Mouse (Mus musculus) small intestine, adult 2 months (tissue): Measurements from ENCODE around the gene Ezh1. TPM values are rescaled to one million over a fixed set of nuclear protein-coding genes. Genes with fewer than 3 reads are reported as not detected.

ENCODE experiments used
- H3K27ac ChIP-seq: fragments of 200-500 bp; 2 replicates; pipeline ENCODE4 v1.5.1; 2012; ENCODE audit warnings: low read depth, low read length, control low read depth, inconsistent platforms; ENCODE audit not compliant: insufficient read depth
- H3K27me3 ChIP-seq: fragments of 200-500 bp; 2 replicates; pipeline ENCODE4 v1.6.1; 2012; ENCODE audit warnings: mild to moderate bottlenecking, moderate library complexity, low read length, inconsistent platforms; ENCODE audit not compliant: control insufficient read depth, insufficient read depth
- H3K36me3 ChIP-seq: fragments of 200-500 bp; 2 replicates; pipeline ENCODE4 v1.6.1; 2012; ENCODE audit warnings: mild to moderate bottlenecking, low read length, control low read depth, inconsistent platforms; ENCODE audit not compliant: control insufficient read depth, insufficient read depth
- H3K4me1 ChIP-seq: fragments of 200-500 bp; 2 replicates; pipeline ENCODE4 v1.6.1; 2012; ENCODE audit warnings: low read length, inconsistent platforms, mixed read lengths; ENCODE audit not compliant: control insufficient read depth, insufficient read depth, insufficient read length
- H3K4me3 ChIP-seq: fragments of 200-500 bp; 2 replicates; pipeline ENCODE4 v1.5.1; 2012; ENCODE audit warnings: low read depth, mild to moderate bottlenecking, control low read depth, inconsistent platforms, low read length, moderate library complexity
- CTCF ChIP-seq: fragments of 200-500 bp; IDR thresholded peaks from 2 replicates; pipeline ENCODE4 v1.5.1; 2012; ENCODE audit warnings: low read depth, mild to moderate bottlenecking, control low read depth, inconsistent platforms, low read length, moderate library complexity, mixed read lengths; ENCODE audit not compliant: insufficient replicate concordance, insufficient read length; ENCODE audit errors: extremely low read depth
- POLR2A ChIP-seq: fragments of 200-500 bp; IDR thresholded peaks from 2 replicates; pipeline ENCODE4 v1.6.1; 2012; ENCODE audit warnings: low read depth, mild to moderate bottlenecking, control low read depth, inconsistent platforms, low read length, moderate library complexity
- WGBS: fragments of 180-500 bp; shearing (Covaris S2); methylation state at CpG from one replicate; pipeline ENCODE4 v1.1.7; 2018; 5-methylcytosine and 5-hydroxymethylcytosine counted together
- polyA plus RNA-seq: library from polyadenylated mRNA; depleted of rRNA; stranded (reverse); fragments of >200 nt; gene quantifications from 2 replicates; pipeline ENCODE4 v1.2.3, GENCODE M21; 2012; rRNA removed

Ezh1 gene
- 7.9 and 20.0 TPM in 2 replicates for polyA plus RNA-seq

- peak; percentile 38; the same call in 1 of the 2 replicates for TF ChIP-seq CTCF
- peak; percentile 72 for TF ChIP-seq POLR2A
- WGBS: 1% methylated on average over 56 of the region's 56 CpGs
- H3K27me3 ChIP-seq: no peaks in the 10 kb centered on the region
- H3K4me1 ChIP-seq: peaks cover 12% of the 10 kb centered on the region; the same call in 1 of the 2 replicates
- H3K27ac ChIP-seq: peak within 1 kb of the TSS; percentile 48
- no peaks in the 10 kb centered on the region for H3K36me3 ChIP-seq
- H3K4me3 ChIP-seq: peak within 1 kb of the TSS; percentile 95
Measured at GRCm38 (mm10) chr11:101226065-101226701, at the start of gene Ezh1. Gene Ezh1, minus strand, starts transcription at chr11:101226463.

DNA sequence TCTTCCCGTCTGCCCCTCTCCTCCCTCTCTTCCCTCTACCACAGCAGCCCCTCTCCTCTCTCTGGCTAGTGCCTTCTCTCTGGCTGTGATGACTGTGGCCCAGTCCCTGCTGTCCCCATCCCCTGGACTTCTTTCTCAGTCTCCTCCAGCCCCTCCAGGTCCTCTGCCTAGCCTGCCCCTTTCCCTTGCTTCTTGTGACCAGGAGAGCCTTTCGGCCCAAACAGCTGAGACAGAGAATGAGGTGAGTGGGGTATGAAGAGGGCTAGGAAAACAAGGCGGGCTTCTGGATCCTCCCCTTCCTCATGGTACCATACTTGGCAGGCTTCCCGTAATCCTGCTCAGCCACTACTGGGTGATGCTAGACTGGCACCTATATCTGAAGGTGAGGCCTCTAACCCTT is 49.0 kb upstream of the Ezh1 start:
- TF ChIP-seq CTCF: no peak
- TF ChIP-seq POLR2A: no peak
- Histone ChIP-seq H3K36me3 (no peaks in the 10 kb centered on the region), H3K27me3 (no peaks in the 10 kb centered on the region), H3K4me1 (peaks cover 21% of the 10 kb centered on the region), H3K4me3 (no peak overlapping the region), H3K27ac (no peak overlapping the region)
- 69% methylated on average over 4 of the region's 4 CpGs for WGBS

- WGBS: 91% methylated on average over 3 of the region's 3 CpGs
Measured at GRCm38 (mm10) chr11:101272446-101272845, 46.2 kb upstream of the Ezh1 start.

GRCm38 (mm10) chr11:101269577-101270116 is 43.4 kb upstream of the Ezh1 start:
- TF ChIP-seq CTCF (no peak), POLR2A (no peak)
- H3K27ac ChIP-seq: no peak overlapping the region
- WGBS: 34% methylated on average over 10 of the region's 10 CpGs

More at GRCm38 (mm10) chr11:101272446-101272845, 46.2 kb upstream of the Ezh1 start:
- TF ChIP-seq POLR2A: no peak
- TF ChIP-seq CTCF: no peak
- Histone ChIP-seq H3K4me1 (peaks cover 18% of the 10 kb centered on the region), H3K27me3 (no peaks in the 10 kb centered on the region), H3K4me3 (no peak overlapping the region), H3K36me3 (no peaks in the 10 kb centered on the region), H3K27ac (no peak overlapping the region)

GRCm38 (mm10) chr11:101265906-101266305 is 39.6 kb upstream of the Ezh1 start:
- peaks cover 13% of the 10 kb centered on the region for H3K27me3 ChIP-seq
- H3K36me3 ChIP-seq: no peaks in the 10 kb centered on the region
- no peak overlapping the region for H3K4me3 ChIP-seq
- TF ChIP-seq POLR2A (no peak), CTCF (no peak)
- H3K27ac ChIP-seq: no peak overlapping the region
- WGBS: 71% methylated on average over 6 of the region's 6 CpGs
- H3K4me1 ChIP-seq: peaks cover 13% of the 10 kb centered on the region; the same call in 1 of the 2 replicates

More at GRCm38 (mm10) chr11:101269577-101270116, 43.4 kb upstream of the Ezh1 start:
- Histone ChIP-seq H3K36me3 (no peaks in the 10 kb centered on the region), H3K4me3 (no peak overlapping the region), H3K27me3 (no peaks in the 10 kb centered on the region), H3K4me1 (peaks cover 3% of the 10 kb centered on the region; the same call in 1 of the 2 replicates)

DNA sequence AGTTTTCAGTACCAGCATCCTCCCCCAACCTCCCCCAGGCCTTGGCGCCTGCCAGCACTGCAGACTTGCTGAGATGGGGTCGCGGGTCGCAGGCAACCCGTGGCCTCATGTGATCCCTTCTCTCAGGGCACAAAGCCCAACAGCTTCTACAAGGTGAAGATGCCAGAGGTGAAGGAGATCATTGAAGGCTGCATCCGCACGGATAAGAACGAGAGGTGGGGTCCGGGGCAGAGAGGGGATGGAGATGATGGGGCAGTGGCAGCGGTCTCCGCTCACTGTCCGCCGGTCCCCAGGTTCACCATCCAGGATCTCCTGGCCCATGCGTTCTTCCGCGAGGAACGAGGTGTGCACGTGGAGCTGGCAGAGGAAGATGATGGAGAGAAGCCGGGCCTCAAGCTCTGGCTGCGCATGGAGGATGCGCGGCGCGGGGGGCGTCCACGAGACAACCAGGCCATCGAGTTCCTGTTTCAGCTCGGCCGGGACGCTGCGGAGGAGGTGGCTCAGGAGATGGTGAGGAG is 38.8 kb upstream of the Ezh1 start:
- Histone ChIP-seq H3K27ac (no peak overlapping the region), H3K27me3 (peaks cover 13% of the 10 kb centered on the region), H3K36me3 (no peaks in the 10 kb centered on the region), H3K4me3 (no peak overlapping the region), H3K4me1 (peaks cover 19% of the 10 kb centered on the region)
- TF ChIP-seq POLR2A: no peak
- TF ChIP-seq CTCF: no peak
- WGBS: 68% methylated on average over 31 of the region's 31 CpGs

DNA sequence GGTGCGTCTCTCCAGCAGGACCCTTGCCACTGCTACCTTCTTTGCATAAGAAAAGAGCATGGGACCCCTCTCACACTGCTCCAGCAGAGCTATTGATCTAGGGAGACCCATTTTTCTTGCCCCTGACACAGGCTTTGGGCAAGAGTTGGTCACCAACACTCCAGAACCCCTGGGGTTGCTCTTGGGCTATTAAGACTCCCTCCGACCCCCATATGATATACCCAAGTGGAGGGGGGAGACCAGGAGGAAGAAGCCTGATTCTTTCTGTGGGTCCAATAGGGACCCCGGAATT is 37.7 kb upstream of the Ezh1 start:
- H3K27me3 ChIP-seq: peaks cover 13% of the 10 kb centered on the region
- H3K36me3 ChIP-seq: peaks cover under 1% of the 10 kb centered on the region; the same call in 1 of the 2 replicates
- WGBS: 78% methylated on average over 3 of the region's 3 CpGs
- no peak for TF ChIP-seq CTCF
- no peak for TF ChIP-seq POLR2A
- no peak overlapping the region for H3K27ac ChIP-seq
- H3K4me3 ChIP-seq: no peak overlapping the region
- peaks cover 17% of the 10 kb centered on the region for H3K4me1 ChIP-seq
